Mouse (Mus musculus) spleen, adult 2 months (tissue): ENCODE data around the gene Inpp4a.

Source experiments
- CTCF ChIP-seq: fragments of 200-500 bp; IDR thresholded peaks from 2 replicates; pipeline ENCODE4 v1.5.1; 2011; ENCODE audit warnings: mild to moderate bottlenecking, inconsistent platforms; ENCODE audit not compliant: insufficient read depth, insufficient read length, insufficient replicate concordance; ENCODE audit errors: extremely low read depth
- POLR2A ChIP-seq: fragments of 200-500 bp; IDR thresholded peaks from 2 replicates; pipeline ENCODE4 v1.6.1; 2011; ENCODE audit warnings: low read depth, low read length, inconsistent platforms

DNA sequence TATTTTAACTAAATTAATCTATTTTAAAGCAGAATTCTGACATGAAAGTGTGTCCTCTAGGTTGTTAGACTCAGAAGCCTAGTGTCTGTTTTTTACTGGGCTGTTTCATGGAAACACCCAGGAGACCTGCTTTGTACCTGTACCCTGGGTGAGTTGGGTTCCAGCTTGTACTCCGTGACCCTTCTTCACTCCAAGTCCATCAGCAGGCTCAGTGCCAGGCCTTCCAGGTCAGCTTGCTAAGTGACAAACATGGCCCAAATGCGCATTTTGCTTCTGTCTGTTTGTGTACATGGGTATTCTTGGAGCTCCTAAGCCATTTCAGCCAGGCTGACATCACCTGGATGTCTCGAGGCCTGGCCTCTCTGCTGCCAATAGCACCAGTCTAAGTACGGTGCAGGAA lies 23.5 kb downstream of the Inpp4a start:
- TF ChIP-seq POLR2A (no peak), CTCF (no peak)
